Mouse (Mus musculus) testis, adult 2 months (tissue): ENCODE measurements around the gene Nphp1.

Experiments
- CTCF ChIP-seq: fragments of 200-500 bp; IDR thresholded peaks from 2 replicates; pipeline ENCODE4 v1.5.1; 2012; ENCODE audit warnings: low read depth, mild to moderate bottlenecking, inconsistent platforms, low read length, moderate library complexity; ENCODE audit not compliant: control insufficient read depth, insufficient read depth, insufficient replicate concordance
- POLR2A ChIP-seq: fragments of 200-500 bp; IDR thresholded peaks from 2 replicates; pipeline ENCODE4 v1.6.1; 2012; ENCODE audit warnings: low read depth, mild to moderate bottlenecking, inconsistent platforms, low read length, moderate library complexity; ENCODE audit not compliant: control insufficient read depth

DNA sequence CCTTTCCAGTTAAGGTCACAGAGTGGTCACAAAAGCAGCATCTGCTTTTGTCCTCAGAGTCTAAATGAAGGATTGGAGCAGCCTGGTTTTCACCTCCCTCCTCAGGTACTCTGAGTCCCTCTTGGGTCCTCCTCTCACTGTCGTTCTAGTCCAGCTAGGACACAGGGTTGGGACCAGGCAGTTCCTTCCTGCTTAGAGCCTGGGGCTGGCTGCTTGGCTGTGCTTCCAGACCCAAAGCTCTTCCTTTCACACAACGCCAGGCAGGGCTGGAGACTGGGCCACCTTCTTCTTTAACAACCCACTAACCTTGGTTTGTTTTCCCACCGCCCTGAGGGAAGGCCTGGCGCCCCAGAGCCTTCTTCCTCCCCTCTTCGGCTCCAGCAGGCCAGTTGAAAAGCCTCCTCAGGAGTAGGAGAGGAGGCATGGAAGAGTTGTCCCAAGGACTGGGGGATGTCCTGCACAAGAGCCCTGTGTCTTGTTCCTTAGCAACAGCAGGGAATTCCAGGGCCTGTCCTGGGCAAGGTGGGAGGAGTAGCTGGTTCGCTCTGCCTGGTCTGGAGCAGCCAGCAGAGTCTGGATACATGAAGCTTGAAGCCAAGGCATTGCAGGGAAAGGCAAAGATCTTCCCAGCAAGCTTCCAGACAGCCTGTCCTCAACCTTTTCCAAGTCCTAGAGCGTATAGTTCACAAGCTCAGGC is 58.2 kb downstream of the Nphp1 start:
- TF ChIP-seq CTCF (no peak), POLR2A (no peak)
